Mouse (Mus musculus) left cerebral cortex, postnatal 14 days (tissue): ENCODE data around the gene Galc. TPM values are rescaled to one million over a fixed set of nuclear protein-coding genes. Genes with fewer than 3 reads are reported as not detected.
"Not testable (repeated sequence)": the region's sequence is repeated elsewhere in the genome, so short reads cannot be mapped to it uniquely, and the experiment has no call there.

Experiments
- DNase-seq, 2 experiments: peaks; one replicate each; pipeline ENCODE4 v3.0.0; 2021 to 2022; ENCODE audit warnings: low spot score in 2 of 2, mixed read lengths in 1 of 2
- intact Hi-C: fragments of 180-260 bp; cut with DNase I; formaldehyde crosslinking; loops from one replicate; pipeline ENCODE4 v1.15.1; 2025
- total RNA-seq, 2 experiments: library from RNA; stranded (reverse); gene quantifications; 2 replicates each; pipeline ENCODE4 v1.2.3; 2021

Galc gene
- total RNA-seq, 2 experiments from 2014 or later: 19.0 to 20.1 TPM

DNA sequence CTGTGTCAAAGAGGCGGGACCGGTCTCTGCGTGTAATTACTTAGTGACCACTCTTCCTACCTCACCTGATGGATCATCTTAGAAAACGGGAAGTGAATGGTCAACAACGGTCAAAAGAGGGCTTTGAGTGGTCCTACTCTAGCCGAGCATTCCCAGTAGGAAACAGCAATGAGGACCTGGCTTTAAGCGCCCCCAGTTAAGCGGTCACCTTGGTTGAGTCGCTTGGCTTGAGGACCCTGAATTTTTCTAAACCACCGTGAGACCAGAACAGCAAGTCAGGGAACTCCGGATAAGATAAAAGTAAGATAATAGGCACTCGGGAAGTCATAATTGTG, 226 bp upstream of the Galc start:
- intact Hi-C loops: no loop called here
- DNase-seq: no peak

DNA sequence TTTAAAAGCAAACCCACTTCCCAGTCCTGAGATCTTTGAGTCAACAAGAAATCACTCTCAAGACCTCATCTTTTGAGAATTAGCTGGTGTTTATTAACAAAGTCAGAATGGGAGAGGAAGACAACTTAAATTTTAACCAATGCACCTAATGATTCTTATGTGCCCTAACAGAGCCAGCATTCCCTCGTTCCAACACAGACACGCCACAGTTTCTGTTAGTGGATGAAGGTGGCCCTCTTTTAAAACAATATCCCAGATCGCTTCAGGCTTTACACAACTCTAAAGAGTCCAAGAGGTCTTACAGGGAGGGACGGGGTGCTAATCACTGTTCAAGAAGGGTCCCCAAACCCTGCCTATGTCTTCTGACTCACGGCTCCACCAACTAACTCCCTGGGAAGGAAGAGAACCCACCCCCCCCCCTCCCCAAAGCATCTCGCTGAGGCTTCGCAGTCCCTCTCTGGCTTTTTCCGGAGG, 851 bp downstream of the Galc start:
- intact Hi-C loops: no loop called here

DNA sequence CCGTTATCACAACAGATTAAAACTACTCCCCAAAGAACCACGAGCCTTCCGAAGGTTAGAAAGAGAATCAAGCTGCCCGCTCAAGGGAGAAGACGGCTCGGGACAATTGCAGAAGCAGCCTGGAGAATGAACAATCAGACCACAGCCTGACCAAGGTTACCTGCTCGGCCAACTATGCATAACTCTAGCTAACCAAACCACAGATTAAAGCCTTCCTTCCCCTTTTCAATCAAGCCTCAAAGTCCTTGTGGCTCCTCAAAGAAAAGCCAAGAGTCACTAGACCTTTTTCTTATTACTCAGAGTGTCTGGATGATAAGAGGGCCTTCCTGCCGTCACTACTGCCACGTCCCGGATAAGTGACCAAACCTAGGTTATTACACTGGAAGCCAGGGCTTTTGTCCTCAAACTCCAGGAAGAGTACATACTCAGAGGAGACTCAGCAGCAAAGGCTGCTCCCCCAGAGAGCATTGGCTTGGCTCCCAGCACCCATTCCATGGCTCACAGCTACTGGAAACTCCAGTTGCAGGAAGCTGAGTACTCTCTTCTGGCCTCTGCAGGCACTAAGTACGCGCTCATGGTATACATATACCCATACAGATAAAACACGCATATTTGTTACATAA, 3.8 kb downstream of the Galc start:
- DNase-seq: no peak
- intact Hi-C loops: no loop called here

More for the DNA sequence above, 851 bp downstream of the Galc start:
- no peak for DNase-seq

DNA sequence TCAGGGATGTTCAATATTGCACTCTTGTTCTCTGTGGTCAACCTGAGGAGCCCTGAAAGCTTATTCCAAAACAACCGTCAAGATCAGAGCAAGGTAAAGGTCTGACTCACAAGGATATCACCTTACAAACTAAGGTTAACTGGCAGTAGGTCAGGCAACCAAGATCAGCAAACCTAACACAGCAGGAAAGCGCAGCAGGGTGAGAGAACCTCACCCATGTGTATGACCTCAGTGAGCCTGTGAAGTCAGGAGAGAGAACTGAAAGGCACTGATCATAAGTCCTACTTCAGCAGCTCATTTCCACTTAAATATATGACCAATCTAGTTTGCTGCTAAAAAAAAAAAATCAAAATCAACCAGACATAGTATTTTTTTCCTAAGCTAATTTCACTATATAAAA, 6.8 kb downstream of the Galc start:
- DNase-seq: no peak
- intact Hi-C loops: no loop called here

DNA sequence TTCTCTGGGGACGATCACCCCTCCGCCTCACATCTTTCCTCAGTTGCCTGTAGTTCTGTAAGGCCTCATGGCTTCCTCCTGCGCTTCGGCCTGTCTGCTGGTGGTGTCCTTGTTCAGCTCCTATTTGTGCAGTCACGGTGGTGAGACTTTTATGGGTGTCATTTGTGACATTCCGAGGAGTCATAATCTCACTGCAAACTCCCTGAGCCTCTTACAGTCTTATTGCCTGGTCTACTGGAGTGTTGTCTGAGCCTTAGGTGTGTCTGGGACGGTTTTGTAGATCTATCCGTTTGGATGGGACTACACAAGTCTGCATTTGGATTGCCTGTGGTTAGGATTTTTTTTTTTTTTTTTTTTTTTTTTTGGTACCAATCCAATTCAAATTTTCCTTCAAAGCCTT, 8.9 kb downstream of the Galc start:
- no peak for DNase-seq
- intact Hi-C loops: no loop called here

DNA sequence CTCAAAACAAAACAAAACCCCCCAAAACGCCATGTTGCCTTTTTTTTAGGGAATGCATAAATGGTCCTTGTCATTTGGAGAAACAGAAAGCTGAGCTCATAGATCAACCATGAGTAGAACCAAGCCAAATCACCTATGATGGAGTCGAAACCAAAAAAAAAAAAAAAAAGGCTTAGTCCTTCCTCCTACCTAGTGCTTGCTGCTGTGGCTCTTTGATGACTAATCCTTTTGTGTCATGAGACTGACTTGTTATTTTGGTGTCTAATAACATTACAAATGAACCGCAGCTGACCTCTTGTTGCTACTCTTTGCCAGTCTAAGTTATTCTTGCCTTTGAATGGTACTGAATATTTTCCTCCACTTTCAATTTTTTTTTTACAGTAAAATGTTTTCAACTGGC, 9.6 kb downstream of the Galc start:
- DNase-seq: no peak
- intact Hi-C loops: no loop called here

DNA sequence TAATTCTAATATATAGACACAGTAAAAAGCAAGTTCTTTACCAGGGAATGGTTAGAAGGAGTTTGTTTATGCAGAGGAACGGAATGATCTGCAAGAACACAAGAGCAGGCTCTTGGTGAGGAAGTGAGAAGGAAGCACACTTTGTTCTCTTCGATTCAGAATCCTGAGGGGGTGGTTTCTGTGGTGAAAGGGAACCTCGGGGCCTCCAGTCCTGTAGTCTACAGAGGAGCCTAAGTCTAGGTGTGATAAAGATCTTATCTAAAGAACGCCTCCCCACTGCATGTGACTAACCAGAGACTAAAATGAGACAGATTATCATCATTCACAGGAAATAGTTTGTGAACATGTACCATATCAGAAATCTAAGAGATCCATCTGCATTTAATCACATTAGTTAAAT, 12.4 kb downstream of the Galc start:
- intact Hi-C loops: no loop called here
- no peak for DNase-seq

DNA sequence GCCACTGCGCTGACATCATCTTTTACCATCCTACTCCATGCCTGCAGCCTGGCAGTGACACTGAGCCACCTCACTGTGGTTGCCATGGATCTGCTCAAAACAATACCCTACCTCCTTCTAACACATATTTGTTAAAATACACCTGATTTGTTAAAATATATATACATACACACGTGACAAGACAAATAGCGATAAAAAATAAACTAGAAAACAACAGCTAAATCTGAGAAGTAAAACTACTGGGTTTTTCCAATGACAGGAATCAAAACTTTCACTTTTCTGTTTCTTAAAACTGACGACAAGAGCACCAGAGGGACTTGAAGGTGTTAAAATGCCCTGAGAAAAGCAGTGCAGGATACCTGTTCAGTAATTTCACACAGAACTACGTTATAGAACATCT, 14.4 kb downstream of the Galc start:
- intact Hi-C loops: no loop called here
- DNase-seq: no peak

DNA sequence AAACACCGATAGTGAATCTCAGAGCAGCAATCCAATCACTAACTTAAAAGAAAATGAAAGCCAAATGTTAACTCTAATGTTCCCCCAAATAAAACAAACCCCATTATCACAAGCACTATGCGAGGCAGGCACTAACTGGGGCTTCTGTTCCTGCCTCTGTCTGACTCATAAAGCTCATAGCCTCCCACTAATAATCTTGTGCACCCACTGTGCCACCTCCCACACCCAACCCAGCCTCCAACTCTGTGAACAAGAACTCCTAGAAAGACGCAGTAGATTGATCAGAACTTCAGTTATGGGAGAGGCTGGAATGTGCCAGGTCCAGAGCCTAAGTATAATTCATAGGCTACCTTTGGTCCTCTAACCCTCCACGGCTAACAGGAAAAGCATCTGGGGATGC, 15.1 kb downstream of the Galc start:
- intact Hi-C loops: no loop called here
- DNase-seq: no peak

DNA sequence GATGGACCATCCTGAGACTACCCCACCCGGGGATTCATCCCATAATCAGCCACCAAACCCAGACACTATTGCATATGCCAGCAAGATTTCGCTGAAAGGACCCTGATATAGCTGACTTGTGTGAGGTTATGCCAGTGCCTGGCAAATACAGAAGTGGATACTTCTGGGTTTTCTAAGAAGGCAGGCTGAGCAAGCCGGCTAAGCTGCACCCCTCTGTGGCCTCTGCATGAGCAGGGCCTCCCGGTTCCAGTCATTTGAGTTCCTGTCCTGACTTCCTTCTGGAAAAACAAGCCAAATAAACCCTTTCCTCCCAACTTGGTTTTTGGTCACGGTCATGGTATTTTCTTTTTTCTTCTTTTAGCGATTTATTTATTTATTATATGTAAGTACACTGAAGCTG, 20.8 kb downstream of the Galc start:
- intact Hi-C loops, DNase-seq: not testable (repeated sequence)

DNA sequence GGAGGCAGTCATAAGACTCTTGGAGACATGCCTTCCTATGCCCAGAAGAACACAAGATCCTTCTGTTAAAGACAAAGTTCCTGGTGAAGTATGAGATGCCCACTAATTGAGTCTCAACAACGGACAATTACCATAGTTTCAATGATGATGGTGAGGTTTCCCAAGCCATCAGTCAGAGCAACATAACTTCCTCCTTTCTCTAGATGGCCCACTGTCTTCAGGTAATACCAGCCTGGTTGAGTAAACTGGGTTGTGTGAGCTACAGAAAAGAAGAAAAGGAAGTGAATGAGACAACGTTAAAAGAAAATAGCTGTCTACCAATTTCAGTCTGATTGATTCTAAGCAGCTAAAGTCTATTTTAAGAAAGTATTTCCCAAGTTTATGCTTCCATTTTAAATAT, 32.2 kb downstream of the Galc start:
- intact Hi-C loops: no loop called here
- no peak for DNase-seq

DNA sequence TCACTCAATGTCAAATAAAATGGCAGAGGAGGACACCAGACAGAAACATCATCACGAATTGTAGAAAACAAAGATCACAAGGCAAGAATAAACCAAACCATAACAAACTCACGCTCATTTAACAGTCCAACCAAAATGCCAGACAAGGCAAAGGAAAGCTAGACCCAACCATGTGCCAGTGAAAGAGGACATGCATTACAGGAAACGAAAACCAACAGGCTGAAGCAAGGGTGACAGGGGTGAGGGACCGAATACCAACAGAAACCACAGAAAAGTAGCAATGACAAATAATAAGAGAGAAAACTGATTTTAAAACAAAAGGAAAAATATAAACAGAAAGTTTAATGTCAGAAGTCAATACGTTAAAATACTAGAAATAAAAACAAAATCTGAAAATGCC, 36.0 kb downstream of the Galc start:
- no peak for DNase-seq
- intact Hi-C loops: no loop called here

DNA sequence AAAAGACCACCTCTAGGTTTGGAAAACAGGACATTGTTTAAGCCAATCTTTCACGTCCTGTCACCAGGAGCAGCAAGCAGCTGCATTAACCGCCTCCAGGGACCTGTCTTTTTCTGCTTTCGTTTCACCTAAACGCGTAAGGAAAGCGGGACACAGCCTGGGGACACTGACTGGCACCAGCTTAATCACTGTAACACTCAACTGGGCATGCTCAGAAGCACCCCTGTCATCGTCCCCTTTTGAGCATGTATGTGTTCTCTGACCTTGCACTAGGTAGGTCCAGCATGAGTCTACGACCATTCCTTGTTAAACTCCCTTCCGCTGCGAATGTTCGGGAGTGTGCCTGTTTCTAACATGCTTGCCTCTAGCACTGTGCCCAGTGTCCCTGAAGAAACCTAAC, 42.8 kb downstream of the Galc start:
- intact Hi-C loops: no loop called here
- DNase-seq: no peak

DNA sequence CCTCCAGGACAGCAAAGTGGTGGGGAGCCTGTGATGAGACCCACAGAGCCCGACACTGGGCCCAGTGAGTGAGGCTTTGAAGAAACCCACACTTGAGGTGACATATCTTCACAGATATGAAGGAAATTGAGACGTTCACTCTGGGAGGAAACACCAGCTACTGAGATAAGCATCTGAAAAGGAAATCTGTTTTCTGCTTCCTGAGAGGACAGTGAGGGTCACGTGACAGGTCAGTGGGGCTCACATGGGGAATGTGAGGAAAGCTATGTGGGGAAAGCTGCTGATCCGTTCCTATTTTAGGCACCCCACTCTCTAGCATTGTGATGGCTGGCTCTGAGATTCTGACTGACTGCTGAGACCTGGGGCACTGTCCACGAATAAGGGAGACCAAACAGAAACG, 43.7 kb downstream of the Galc start:
- intact Hi-C loops: no loop called here
- no peak for DNase-seq

DNA sequence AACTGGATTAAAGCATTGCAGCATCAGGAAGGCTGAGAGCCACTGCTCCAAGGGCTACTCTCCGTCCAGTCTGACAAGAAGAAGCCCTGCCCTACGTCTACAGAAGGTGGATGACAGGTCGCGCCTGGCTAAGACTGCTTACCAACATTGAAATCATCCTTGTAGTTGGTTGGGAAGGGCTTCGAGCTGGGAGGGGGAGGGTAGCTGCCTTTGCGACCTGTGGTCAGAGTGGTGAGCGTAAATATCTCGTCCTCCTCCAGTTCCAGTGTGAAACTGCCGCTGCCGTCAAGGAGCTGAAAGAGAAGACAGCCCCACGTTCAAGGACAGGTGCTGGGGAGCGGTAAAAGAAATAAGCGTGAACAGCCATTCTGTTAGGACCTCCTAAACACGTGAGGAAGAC, 45.1 kb downstream of the Galc start:
- no peak for DNase-seq
- intact Hi-C loops: no loop called here

DNA sequence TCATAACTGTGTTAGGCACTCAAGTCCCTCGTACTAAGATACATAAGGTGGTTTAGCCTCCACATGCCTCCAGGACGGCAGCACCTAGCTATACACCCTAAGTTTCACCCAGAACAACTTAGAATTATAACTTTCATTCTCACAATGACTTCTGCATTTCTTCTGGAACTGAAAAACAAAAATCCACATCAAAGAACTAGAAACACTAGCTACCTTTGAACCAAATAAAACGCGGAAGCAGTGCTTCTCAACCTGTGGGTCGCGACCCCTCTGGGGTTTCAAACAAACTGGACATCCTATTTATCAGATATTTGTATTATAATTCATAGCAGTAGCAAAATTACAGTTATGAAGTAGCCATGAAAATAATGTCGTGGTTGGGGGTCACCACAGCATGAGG, 45.5 kb downstream of the Galc start:
- no peak for DNase-seq
- intact Hi-C loops: no loop called here

DNA sequence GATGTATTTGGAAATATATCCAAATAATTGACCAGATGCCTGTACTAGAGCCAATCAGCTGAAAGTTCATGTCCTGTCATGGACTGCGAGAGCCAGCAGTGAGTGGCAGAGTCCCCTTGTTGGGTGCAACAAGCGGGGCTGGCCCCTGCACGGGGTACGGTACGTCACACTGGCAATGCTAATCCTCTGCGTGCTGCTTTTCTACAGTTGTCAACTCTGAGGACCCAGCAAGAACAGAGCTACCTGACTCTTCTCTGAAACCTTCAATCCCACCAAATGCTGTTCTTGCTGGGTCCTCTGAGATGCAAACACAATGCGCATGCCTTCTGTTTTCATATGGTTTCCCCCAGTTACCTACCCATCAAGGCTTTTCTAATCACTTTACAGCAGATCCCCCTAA, 45.9 kb downstream of the Galc start:
- intact Hi-C loops: no loop called here
- DNase-seq: no peak

DNA sequence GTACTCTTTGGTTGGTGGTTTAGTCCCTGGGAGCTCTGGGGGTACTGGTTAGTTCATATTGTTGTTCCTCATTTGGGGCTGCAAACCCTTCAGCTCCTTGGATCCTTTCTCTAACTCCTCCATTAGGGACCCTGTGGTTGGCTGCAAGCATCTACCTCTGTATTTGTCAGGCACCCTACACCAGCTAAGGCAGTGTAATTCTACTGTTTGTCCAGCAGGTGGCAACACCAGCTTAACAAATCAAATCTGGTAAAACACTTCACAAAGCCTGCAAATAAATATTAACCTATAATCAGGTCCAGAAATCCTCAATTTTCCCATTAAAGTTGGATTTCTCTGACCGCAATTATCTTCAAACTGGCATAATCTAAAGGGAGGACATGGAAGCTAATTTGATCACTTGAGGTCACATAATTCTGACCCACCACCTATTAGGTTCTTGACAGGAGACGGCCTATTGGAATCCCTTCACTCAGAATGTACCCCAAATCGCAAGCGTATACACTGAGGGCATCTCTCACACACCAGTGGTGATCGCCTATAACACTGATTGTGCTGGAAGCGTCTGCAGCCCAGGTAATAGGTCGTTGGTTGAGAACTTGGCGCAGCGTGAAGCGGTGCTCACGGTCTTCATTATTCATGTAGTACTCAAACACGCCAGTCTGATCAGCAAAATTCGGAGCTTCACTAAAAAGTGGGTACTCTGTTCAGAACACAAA, 46.6 kb downstream of the Galc start:
- intact Hi-C loops: no loop called here
- DNase-seq: peak; percentile 34 to 44

DNA sequence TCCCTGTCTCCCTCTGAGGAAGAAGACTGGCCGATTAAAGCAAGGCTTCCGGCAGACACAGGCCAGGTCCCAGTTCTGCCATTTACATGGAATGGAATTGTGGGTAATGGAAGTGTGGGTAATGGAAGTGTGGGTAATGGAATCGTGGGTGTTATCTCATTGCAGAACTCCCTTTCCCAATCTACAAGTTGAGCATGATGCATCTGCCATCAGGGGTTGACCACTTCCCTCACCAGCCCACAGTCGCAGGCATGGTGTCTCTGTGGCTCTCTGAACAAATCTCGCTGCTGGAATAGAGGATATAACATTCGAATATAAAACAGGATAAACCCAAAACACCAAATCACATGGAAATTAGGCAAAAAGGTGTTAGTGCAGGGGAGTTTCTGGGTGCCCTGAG, 48.8 kb downstream of the Galc start:
- DNase-seq: no peak
- intact Hi-C loops: no loop called here

DNA sequence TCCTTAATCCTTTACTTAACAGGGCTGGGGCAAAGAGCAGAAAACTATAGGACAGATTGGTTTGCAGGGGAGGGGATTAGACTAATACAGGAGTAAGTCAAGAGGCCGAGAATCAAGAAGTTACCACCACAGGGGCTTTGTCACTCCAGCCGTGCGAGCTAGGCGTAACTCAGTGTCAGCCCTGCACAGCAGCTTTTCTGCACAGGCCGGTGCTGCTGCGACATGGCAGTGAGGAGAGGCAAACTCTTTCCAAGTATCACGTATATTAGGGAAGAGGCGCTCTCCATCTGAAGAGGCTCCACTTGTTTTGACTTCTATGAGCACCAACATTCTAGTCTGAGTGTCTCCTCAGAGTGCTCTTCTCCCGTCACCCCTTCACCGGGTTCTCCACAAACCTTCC, 51.2 kb downstream of the Galc start:
- no peak for DNase-seq

DNA sequence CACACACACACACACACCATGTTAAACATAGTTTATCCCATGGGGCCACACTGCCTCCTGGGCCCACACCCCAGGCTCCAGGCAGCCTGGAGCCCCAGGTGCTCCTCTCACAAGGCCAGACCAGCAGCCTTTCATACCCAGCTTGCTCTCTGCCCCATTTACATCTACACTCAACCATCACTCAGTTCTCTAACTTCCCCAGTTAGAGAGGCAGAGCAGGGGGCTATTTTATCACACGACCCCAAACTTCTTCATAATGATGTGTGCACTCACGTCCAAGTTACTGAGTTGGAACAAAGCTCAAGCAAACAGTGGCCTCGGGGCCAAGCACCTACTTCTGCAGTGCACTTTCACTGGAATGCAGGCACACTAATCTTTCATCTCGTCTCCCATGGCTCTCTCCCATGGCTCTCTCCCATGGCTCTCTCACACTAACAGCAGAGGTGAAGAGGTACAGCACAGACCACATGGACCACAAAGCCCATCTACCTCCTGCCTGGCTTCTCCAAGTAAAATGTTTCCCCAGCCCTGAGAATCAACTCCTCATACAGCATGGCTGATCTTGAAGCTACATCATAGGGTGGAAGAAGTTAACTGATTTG, 53.7 kb downstream of the Galc start:
- intact Hi-C loops: no loop called here
- no peak for DNase-seq

More for the DNA sequence above, 51.2 kb downstream of the Galc start:
- intact Hi-C loops: no loop called here
